Mouse (Mus musculus) brain, embryonic 14.5 days (tissue): ENCODE results near the gene Vmn2r83.

ENCODE experiments used
- CTCF ChIP-seq: fragments of 200-500 bp; IDR thresholded peaks from 2 replicates; pipeline ENCODE4 v1.5.1; 2012; ENCODE audit warnings: inconsistent platforms, mild to moderate bottlenecking, moderate library complexity, borderline replicate concordance; ENCODE audit not compliant: insufficient read depth, insufficient read length; ENCODE audit errors: extremely low read depth
- POLR2A ChIP-seq: fragments of 200-500 bp; IDR thresholded peaks from 2 replicates; pipeline ENCODE4 v1.6.1; 2012; ENCODE audit warnings: mild to moderate bottlenecking, inconsistent platforms, borderline replicate concordance; ENCODE audit not compliant: poor library complexity, insufficient read depth, insufficient read length, severe bottlenecking; ENCODE audit errors: extremely low read depth

- TF ChIP-seq POLR2A, result no peak
- no peak for TF ChIP-seq CTCF
These were observed 59.5 kb downstream of the Vmn2r83 start for GRCm38 (mm10) chr10:79528081-79528480.
